Mouse (Mus musculus) liver, embryonic 14.5 days (tissue): Measurements from ENCODE around the gene Cyp19a1. TPM values are rescaled to one million over a fixed set of nuclear protein-coding genes. Genes with fewer than 3 reads are reported as not detected.

ENCODE experiments used
- ATAC-seq: fragments of 200-750 bp; cut with Nextera tagmentation; 2 replicates; pipeline ENCODE4 v1.8.0; 2017; ENCODE audit warnings: moderate number of reproducible peaks, mild to moderate bottlenecking, moderate library complexity; ENCODE audit not compliant: insufficient read depth
- DNase-seq, 3 experiments: peaks; one replicate each; pipeline ENCODE4 v3.0.0-alpha.2; 2012 to 2013; ENCODE audit warnings: low read depth in 3 of 3, low spot score in 3 of 3
- H3K27ac ChIP-seq: fragments of 300-500 bp; sonication (generic); 2 replicates; pipeline ENCODE4 v1.5.1; 2014; ENCODE audit warnings: moderate library complexity, mild to moderate bottlenecking, control low read depth, inconsistent platforms
- H3K27me3 ChIP-seq: fragments of 300-500 bp; sonication (generic); 2 replicates; pipeline ENCODE4 v1.6.1; 2014; ENCODE audit warnings: mild to moderate bottlenecking, low read length, moderate library complexity; ENCODE audit not compliant: control insufficient read depth, insufficient read depth
- H3K36me3 ChIP-seq: fragments of 300-500 bp; sonication (generic); replicated peaks from 2 replicates; pipeline ENCODE4 v1.6.1; 2014; ENCODE audit warnings: low read depth; ENCODE audit not compliant: control insufficient read depth, insufficient read depth
- H3K4me1 ChIP-seq, 2 experiments: fragments of 200-500 bp in 1 of 2; fragments of 300-500 bp in 1 of 2; sonication (generic) in 1 of 2; replicated peaks; 2 replicates each; pipeline ENCODE4 v1.6.1; 2012 to 2014; ENCODE audit warnings: antibody characterized with exemption in 1 of 2, inconsistent platforms in 1 of 2, low read length in 1 of 2; ENCODE audit not compliant: control insufficient read depth in 2 of 2, insufficient read depth in 2 of 2
- H3K4me2 ChIP-seq: fragments of 300-500 bp; sonication (generic); 2 replicates; pipeline ENCODE4 v1.6.1; 2014; ENCODE audit warnings: low read depth, mild to moderate bottlenecking, control low read depth, moderate library complexity
- H3K4me3 ChIP-seq, 2 experiments: fragments of 200-500 bp in 1 of 2; fragments of 300-500 bp in 1 of 2; sonication (generic) in 1 of 2; 2 replicates each; pipeline ENCODE4 v1.5.1; 2012 to 2014; ENCODE audit warnings: low read depth in 2 of 2, low read length in 2 of 2, mild to moderate bottlenecking in 2 of 2, control low read depth in 1 of 2, inconsistent platforms in 1 of 2, moderate library complexity in 1 of 2; ENCODE audit not compliant: insufficient read depth in 1 of 2
- H3K9ac ChIP-seq: fragments of 300-500 bp; sonication (generic); replicated peaks from 2 replicates; pipeline ENCODE4 v1.6.1; 2014; ENCODE audit warnings: mild to moderate bottlenecking, control low read depth, moderate library complexity
- H3K9me3 ChIP-seq: fragments of 300-500 bp; sonication (generic); 2 replicates; pipeline ENCODE4 v1.6.1; 2016; ENCODE audit warnings: low read length, mixed read lengths; ENCODE audit not compliant: control insufficient read depth
- CTCF ChIP-seq: IDR thresholded peaks from 2 replicates; pipeline ENCODE4 v1.5.1; 2016; ENCODE audit warnings: antibody characterized with exemption, low read depth, control low read depth
- EP300 ChIP-seq: IDR thresholded peaks from 2 replicates; pipeline ENCODE4 v1.6.1; 2016; ENCODE audit warnings: antibody characterized with exemption, low read depth
- WGBS: fragments of 180-500 bp; shearing (Covaris S2); extraction: QIAGEN DNeasy Blood & Tissue Kit; methylation state at CpG from one replicate; pipeline ENCODE4 v1.1.7; 2014; ENCODE audit not compliant: insufficient replicate concordance; 5-methylcytosine and 5-hydroxymethylcytosine counted together
- polyA plus RNA-seq, 2 experiments: library from polyadenylated mRNA; depleted of rRNA in 1 of 2; stranded (reverse) in 1 of 2; unstranded in 1 of 2; fragments of >200 nt; fragmentation: Nextera tagmentation in 1 of 2; extraction: Ambion mirVana in 1 of 2; gene quantifications; 2 replicates each; pipeline versions ENCODE4 v1.2.1 to v1.2.3; 2012 to 2014

The Cyp19a1 gene
- polyA plus RNA-seq, 2 experiments: not detected

- TF ChIP-seq EP300 (no peak), CTCF (no peak)
- Histone ChIP-seq H3K4me3 (no peak overlapping the region), H3K27me3 (no peaks in the 10 kb centered on the region), H3K36me3 (no peaks in the 10 kb centered on the region), H3K4me2 (no peak overlapping the region), H3K27ac (no peak overlapping the region), H3K9ac (no peak overlapping the region), H3K4me1 (no peaks in the 10 kb centered on the region), H3K9me3 (no peaks in the 10 kb centered on the region)
- no peak for ATAC-seq
- 62% methylated on average over 4 of the region's 4 CpGs for WGBS
- DNase-seq: no peak
These were observed 7.4 kb upstream of the Cyp19a1 start for GRCm38 (mm10) chr9:54275283-54275682.

GRCm38 (mm10) chr9:54270889-54271288, 3.0 kb upstream of the Cyp19a1 start:
- Histone ChIP-seq H3K4me3 (no peak overlapping the region), H3K27ac (no peak overlapping the region), H3K36me3 (no peaks in the 10 kb centered on the region), H3K27me3 (no peaks in the 10 kb centered on the region), H3K9ac (no peak overlapping the region), H3K4me1 (no peaks in the 10 kb centered on the region), H3K9me3 (no peaks in the 10 kb centered on the region), H3K4me2 (no peak overlapping the region)
- ATAC-seq (no peak), DNase-seq (no peak)
- no peak for TF ChIP-seq EP300
- TF ChIP-seq CTCF: no peak
- WGBS: 28% methylated on average over 5 of the region's 5 CpGs

- Histone ChIP-seq H3K9me3 (no peaks in the 10 kb centered on the region), H3K27ac (no peak overlapping the region), H3K4me2 (no peak overlapping the region), H3K4me3 (no peak overlapping the region), H3K27me3 (no peaks in the 10 kb centered on the region), H3K9ac (no peak overlapping the region), H3K36me3 (no peaks in the 10 kb centered on the region), H3K4me1 (no peaks in the 10 kb centered on the region)
- no peak for ATAC-seq
- DNase-seq: no peak
- WGBS: 61% methylated on average over 6 of the region's 6 CpGs
- TF ChIP-seq CTCF (no peak), EP300 (no peak)
These were observed 2.1 kb upstream of the Cyp19a1 start for GRCm38 (mm10) chr9:54269987-54270386.

- Histone ChIP-seq H3K4me3 (no peak overlapping the region), H3K36me3 (no peaks in the 10 kb centered on the region), H3K27ac (no peak overlapping the region), H3K9me3 (no peaks in the 10 kb centered on the region), H3K4me2 (no peak overlapping the region), H3K27me3 (no peaks in the 10 kb centered on the region), H3K4me1 (no peaks in the 10 kb centered on the region), H3K9ac (no peak overlapping the region)
- TF ChIP-seq EP300 (no peak), CTCF (no peak)
- WGBS: 67% methylated on average over 4 of the region's 4 CpGs
- ATAC-seq: no peak
- no peak for DNase-seq
These were observed 3.2 kb downstream of the Cyp19a1 start for GRCm38 (mm10) chr9:54264754-54265153.

- Histone ChIP-seq H3K9ac (no peak overlapping the region), H3K9me3 (no peaks in the 10 kb centered on the region), H3K27ac (no peak overlapping the region), H3K4me3 (no peak overlapping the region), H3K4me1 (no peaks in the 10 kb centered on the region), H3K36me3 (no peaks in the 10 kb centered on the region), H3K4me2 (no peak overlapping the region), H3K27me3 (no peaks in the 10 kb centered on the region)
- ATAC-seq (no peak), DNase-seq (no peak)
- no peak for TF ChIP-seq CTCF
- no peak for TF ChIP-seq EP300
- 44% methylated on average over 3 of the region's 3 CpGs for WGBS
These were observed 22.8 kb downstream of the Cyp19a1 start for GRCm38 (mm10) chr9:54244869-54245665.
